Mouse (Mus musculus): ENCODE results near the gene Gm20388.

The Gm20388 gene

GRCm38 (mm10) chr8:122350309-122351089 lies 2439.9 kb downstream of the Gm20388 start:
- DNase-seq (ENCODE audit: low read depth, low spot score), result no peak

- no peak for DNase-seq (ENCODE audit: low read depth, low spot score)
These were observed 2443.5 kb downstream of the Gm20388 start for GRCm38 (mm10) chr8:122354157-122354556.

- DNase-seq (ENCODE audit: low read depth, low spot score), result no peak
These were observed 2445.3 kb downstream of the Gm20388 start for GRCm38 (mm10) chr8:122355642-122356606.

- DNase-seq (ENCODE audit: low read depth, low spot score), result no peak
These were observed 2446.6 kb downstream of the Gm20388 start for GRCm38 (mm10) chr8:122357202-122357601.

GRCm38 (mm10) chr8:122357641-122358040 lies 2447.0 kb downstream of the Gm20388 start:
- DNase-seq (ENCODE audit: low read depth, low spot score), result no peak

GRCm38 (mm10) chr8:122359111-122359775 lies 2448.6 kb downstream of the Gm20388 start:
- DNase-seq (ENCODE audit: low read depth, low spot score), result no peak

GRCm38 (mm10) chr8:122360696-122361416 lies 2450.2 kb downstream of the Gm20388 start, which contains the start of gene Trhr2:
TSS of gene Trhr2 (minus strand) at chr8:122360746.
- DNase-seq (ENCODE audit: low read depth, low spot score), result no peak

- DNase-seq (ENCODE audit: low read depth, low spot score), result no peak
These were observed 2451.6 kb downstream of the Gm20388 start for GRCm38 (mm10) chr8:122362271-122362670.

GRCm38 (mm10) chr8:122362967-122363366 lies 2452.3 kb downstream of the Gm20388 start:
- DNase-seq (ENCODE audit: low read depth, low spot score), result no peak

GRCm38 (mm10) chr8:122368494-122368893 lies 2457.9 kb downstream of the Gm20388 start:
- DNase-seq (ENCODE audit: low read depth, low spot score), result no peak

- DNase-seq (ENCODE audit: low read depth, low spot score), result peak; percentile 43
These were observed 2459.0 kb downstream of the Gm20388 start for GRCm38 (mm10) chr8:122369665-122370064.

- DNase-seq (ENCODE audit: low read depth, low spot score), result no peak
These were observed 2461.1 kb downstream of the Gm20388 start for GRCm38 (mm10) chr8:122371706-122372105.

- DNase-seq (ENCODE audit: low read depth, low spot score), result no peak
These were observed 2464.7 kb downstream of the Gm20388 start for GRCm38 (mm10) chr8:122375320-122375719.

- no peak for DNase-seq (ENCODE audit: low read depth, low spot score)
These were observed 2465.2 kb downstream of the Gm20388 start for GRCm38 (mm10) chr8:122375751-122376364.

- peak; percentile 98 for DNase-seq (ENCODE audit: low read depth, low spot score)
These were observed 2466.0 kb downstream of the Gm20388 start, which contains the start of gene Zc3h18 for GRCm38 (mm10) chr8:122376365-122377231. TSS of gene Zc3h18 (plus strand) at chr8:122376609.

- DNase-seq (ENCODE audit: low read depth, low spot score), result no peak
These were observed 2472.4 kb downstream of the Gm20388 start for GRCm38 (mm10) chr8:122383039-122383438.

GRCm38 (mm10) chr8:122389357-122389756 lies 2478.7 kb downstream of the Gm20388 start:
- DNase-seq (ENCODE audit: low read depth, low spot score), result no peak

- no peak for DNase-seq (ENCODE audit: low read depth, low spot score)
These were observed 2480.1 kb downstream of the Gm20388 start for GRCm38 (mm10) chr8:122390758-122391157.

- DNase-seq (ENCODE audit: low read depth, low spot score), result no peak
These were observed 2483.1 kb downstream of the Gm20388 start for GRCm38 (mm10) chr8:122393717-122394116.

GRCm38 (mm10) chr8:122395291-122395690 lies 2484.7 kb downstream of the Gm20388 start:
- DNase-seq (ENCODE audit: low read depth, low spot score), result no peak

All from c-Kit-negative CD71-positive TER-119-positive erythroid progenitor cells, embryonic 14.5 days (primary cell).